Mouse (Mus musculus): ENCODE measurements around the gene Ankmy1. TPM values are rescaled to one million over a fixed set of nuclear protein-coding genes. Genes with fewer than 3 reads are reported as not detected.
A peak's percentile ranks its signal among the peaks of the same experiment; 100 is the strongest.

Ankmy1 gene
- polyA plus RNA-seq, 1 experiment = not detected

DNA sequence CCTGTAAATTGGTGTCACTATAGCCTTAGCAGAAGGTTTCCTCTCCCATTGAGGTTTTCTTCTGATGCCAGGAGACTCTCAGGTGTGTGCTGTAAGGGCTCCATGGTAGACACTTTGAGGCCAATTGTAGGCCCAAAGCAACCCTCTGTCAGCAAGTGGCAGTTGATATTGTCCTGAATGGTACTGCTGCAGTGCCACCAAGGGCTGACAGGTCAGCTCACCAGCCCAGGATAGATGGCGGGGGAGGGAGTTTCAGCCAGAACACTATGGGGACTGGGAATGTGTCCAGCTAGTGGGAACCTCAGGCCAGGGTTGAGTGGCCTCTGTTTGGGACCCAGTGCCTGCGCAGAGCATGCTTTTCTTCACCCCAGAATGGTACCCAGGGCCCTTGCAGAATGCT lies 50.3 kb downstream of the Ankmy1 start:
- TF ChIP-seq CTCF (IDR thresholded peaks at IDR 0.05; ENCODE audit: control insufficient read depth, insufficient read depth, low read length) (no peak), POLR2A (IDR thresholded peaks at IDR 0.05; ENCODE audit: borderline replicate concordance, control insufficient read depth, low read depth, low read length) (no peak)
- Histone ChIP-seq H3K27ac (ENCODE audit: control insufficient read depth, insufficient read depth, low read depth, low read length, poor library complexity) (no peak overlapping the region), H3K4me3 (replicated peaks; ENCODE audit: control insufficient read depth, low read depth, low read length) (no peak overlapping the region), H3K4me1 (ENCODE audit: control insufficient read depth, insufficient read depth, low read length) (no peaks in the 10 kb centered on the region)
- 92% methylated on average over 2 of the region's 2 CpGs for WGBS

DNA sequence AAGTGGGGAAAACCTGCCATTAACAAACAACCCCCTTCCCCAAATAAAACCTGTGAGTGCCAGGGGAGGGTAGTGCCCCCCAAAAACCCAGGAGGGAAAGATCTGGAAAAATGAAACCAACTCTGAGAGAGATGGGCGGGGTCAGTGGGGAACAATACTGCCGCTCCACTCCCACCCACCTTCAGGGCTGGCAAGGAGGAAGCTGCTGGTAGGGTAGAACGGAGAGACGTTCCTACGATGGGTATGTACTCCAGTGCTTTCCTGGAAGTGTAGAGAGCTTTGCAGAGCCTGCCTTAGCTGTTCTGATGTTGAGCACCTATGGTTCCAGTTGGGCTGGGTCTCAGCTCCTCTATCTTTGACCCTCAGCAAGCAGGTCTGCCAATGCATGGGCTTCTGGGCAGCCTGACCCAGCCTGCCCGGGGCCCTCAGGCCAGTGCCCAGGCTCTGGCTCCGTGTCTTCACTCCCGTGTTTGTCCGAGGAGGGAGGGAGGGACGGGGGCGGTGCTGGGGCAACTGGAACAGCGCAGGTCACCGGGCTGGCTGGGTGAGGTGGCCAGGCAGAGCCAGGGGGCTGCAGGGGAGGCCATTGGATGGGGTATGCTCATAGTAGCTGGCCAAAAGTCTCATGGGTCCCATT lies 52.6 kb downstream of the Ankmy1 start:
- Histone ChIP-seq H3K4me1 (ENCODE audit: control insufficient read depth, insufficient read depth, low read length) (peaks cover 1% of the 10 kb centered on the region; the same call in 1 of the 2 replicates), H3K4me3 (replicated peaks; ENCODE audit: control insufficient read depth, low read depth, low read length) (peak overlapping the region; percentile 26), H3K27ac (ENCODE audit: control insufficient read depth, insufficient read depth, low read depth, low read length, poor library complexity) (no peak overlapping the region)
- TF ChIP-seq POLR2A (IDR thresholded peaks at IDR 0.05; ENCODE audit: borderline replicate concordance, control insufficient read depth, low read depth, low read length) = no peak
- TF ChIP-seq CTCF (IDR thresholded peaks at IDR 0.05; ENCODE audit: control insufficient read depth, insufficient read depth, low read length) = no peak
- WGBS = 21% methylated on average over 13 of the region's 13 CpGs

DNA sequence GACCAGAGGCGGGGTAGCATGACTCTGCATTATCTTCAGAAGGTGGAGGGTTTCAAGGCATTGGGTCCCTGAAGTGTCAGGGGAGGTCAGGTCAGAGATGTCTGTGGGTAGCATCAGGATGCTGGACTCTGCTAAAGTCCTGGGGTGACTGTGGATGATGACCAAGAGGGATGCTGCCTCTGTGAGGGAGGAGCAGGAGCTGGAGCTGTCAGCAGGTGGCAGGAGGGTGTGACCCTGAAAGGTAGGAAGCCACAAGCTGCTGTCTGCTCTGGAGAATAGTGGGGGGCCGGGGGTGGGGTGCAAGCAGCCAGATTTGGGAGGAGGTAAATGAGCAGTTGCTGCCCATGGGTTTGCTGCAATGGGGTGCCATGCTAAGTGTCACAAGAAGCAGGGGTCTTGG lies 53.2 kb downstream of the Ankmy1 start:
- TF ChIP-seq POLR2A (IDR thresholded peaks at IDR 0.05; ENCODE audit: borderline replicate concordance, control insufficient read depth, low read depth, low read length) (no peak), CTCF (IDR thresholded peaks at IDR 0.05; ENCODE audit: control insufficient read depth, insufficient read depth, low read length) (peak; percentile 20; the same call in 1 of the 2 replicates)
- Histone ChIP-seq H3K27ac (ENCODE audit: control insufficient read depth, insufficient read depth, low read depth, low read length, poor library complexity) (no peak overlapping the region), H3K4me1 (ENCODE audit: control insufficient read depth, insufficient read depth, low read length) (peaks cover 1% of the 10 kb centered on the region; the same call in 1 of the 2 replicates), H3K4me3 (replicated peaks; ENCODE audit: control insufficient read depth, low read depth, low read length) (no peak overlapping the region)
- WGBS = 19% methylated on average over 2 of the region's 2 CpGs

DNA sequence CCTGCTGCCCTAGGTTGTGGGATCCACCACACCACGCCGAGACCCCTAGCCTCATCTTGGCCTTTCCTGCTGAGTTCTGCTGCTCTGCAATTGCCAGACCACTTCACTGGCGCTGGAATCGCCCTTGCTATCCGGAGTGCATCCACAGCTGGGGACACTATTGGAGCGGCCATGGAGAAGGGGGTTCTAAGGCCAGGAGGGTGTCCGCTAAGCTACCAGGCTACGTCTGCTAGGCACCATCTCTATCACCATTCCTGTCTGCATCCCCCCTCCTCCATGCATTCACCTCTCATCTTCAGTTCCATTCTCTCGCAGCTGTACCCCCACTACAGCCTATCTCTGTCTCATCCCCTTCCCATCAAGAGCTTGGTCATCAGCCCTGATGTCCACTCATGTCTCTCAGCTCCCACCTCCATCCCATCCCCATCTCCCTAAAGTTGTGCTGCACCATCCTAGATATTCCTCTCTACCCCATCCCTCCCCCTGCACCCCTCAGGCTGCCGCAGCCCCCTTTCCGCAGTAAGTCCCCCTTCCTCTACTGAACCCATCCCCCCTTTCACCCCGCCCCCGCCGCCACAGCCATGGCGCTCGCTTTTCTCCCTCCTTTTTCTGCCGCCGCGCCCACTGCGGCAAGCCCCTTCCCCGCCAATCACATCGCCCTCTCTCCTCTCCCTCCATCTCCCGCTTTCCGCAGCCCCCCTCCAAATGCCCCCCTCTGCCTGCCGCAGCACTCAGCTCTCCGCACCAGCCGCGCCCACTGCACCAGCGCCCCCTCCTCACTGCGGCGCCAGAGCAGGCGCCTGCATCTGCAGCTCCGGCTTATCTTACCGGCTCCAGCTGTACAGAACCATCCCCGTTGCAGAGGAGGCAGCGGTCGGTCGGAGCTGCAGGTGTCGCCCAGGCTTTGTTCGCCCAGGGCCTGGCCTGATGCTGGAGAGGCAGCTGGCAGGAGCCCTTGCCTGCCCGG lies 54.5 kb downstream of the Ankmy1 start:
- Histone ChIP-seq H3K27ac (ENCODE audit: control insufficient read depth, insufficient read depth, low read depth, low read length, poor library complexity) (no peak overlapping the region), H3K4me1 (ENCODE audit: control insufficient read depth, insufficient read depth, low read length) (peaks cover 1% of the 10 kb centered on the region; the same call in 1 of the 2 replicates), H3K4me3 (replicated peaks; ENCODE audit: control insufficient read depth, low read depth, low read length) (no peak overlapping the region)
- TF ChIP-seq CTCF (IDR thresholded peaks at IDR 0.05; ENCODE audit: control insufficient read depth, insufficient read depth, low read length) (no peak), POLR2A (IDR thresholded peaks at IDR 0.05; ENCODE audit: borderline replicate concordance, control insufficient read depth, low read depth, low read length) (no peak)
- 22% methylated on average over 41 of the region's 41 CpGs for WGBS

DNA sequence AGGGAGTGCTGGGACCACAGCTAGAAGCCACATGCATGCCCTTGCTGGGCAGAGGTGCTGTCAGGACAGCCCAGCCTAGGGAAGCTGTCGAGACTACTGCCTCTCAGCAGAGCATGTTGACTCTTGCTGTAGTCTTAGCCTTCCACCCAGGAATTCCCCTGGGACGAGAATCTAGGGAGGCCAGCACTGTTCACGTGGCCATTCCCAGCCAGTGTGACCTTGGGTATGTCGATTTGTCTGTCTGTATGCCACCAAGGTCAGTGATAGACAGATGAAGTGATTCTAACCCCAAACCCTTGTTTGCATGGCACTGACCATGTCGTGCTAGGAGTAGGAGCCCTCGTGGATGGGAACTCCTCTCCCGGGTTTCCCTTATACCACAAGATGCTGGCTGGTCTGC lies 56.8 kb downstream of the Ankmy1 start:
- no peak overlapping the region for H3K4me3 ChIP-seq (replicated peaks; ENCODE audit: control insufficient read depth, low read depth, low read length)
- peaks cover 1% of the 10 kb centered on the region; the same call in 1 of the 2 replicates for H3K4me1 ChIP-seq (ENCODE audit: control insufficient read depth, insufficient read depth, low read length)
- 72% methylated on average over 7 of the region's 7 CpGs for WGBS
- no peak overlapping the region for H3K27ac ChIP-seq (ENCODE audit: control insufficient read depth, insufficient read depth, low read depth, low read length, poor library complexity)
- TF ChIP-seq POLR2A (IDR thresholded peaks at IDR 0.05; ENCODE audit: borderline replicate concordance, control insufficient read depth, low read depth, low read length) (no peak), CTCF (IDR thresholded peaks at IDR 0.05; ENCODE audit: control insufficient read depth, insufficient read depth, low read length) (no peak)

DNA sequence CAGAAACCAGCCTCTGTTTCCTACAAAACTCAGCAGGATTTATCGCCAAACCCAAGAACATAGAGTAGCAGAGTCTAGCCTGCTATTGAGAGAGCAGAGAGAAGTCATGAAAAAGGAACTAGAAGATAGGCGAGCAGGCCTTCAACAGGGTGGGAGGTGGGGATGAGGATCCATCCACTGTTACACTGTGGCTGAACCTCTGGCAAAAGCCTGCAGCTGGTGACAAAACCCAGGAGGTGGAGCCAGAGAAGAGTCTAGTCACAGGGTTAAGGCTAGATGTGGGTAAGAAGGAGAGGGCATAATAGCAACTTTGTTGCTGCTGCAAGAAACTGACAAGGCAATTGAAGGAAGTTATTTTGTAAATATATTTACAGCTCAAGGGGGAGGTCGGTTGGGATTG lies 61.3 kb downstream of the Ankmy1 start:
- TF ChIP-seq CTCF (IDR thresholded peaks at IDR 0.05; ENCODE audit: control insufficient read depth, insufficient read depth, low read length) (no peak), POLR2A (IDR thresholded peaks at IDR 0.05; ENCODE audit: borderline replicate concordance, control insufficient read depth, low read depth, low read length) (no peak)
- no peak overlapping the region for H3K27ac ChIP-seq (ENCODE audit: control insufficient read depth, insufficient read depth, low read depth, low read length, poor library complexity)
- 29% methylated on average over 3 of the region's 3 CpGs for WGBS
- peaks cover 1% of the 10 kb centered on the region; the same call in 1 of the 2 replicates for H3K4me1 ChIP-seq (ENCODE audit: control insufficient read depth, insufficient read depth, low read length)
- H3K4me3 ChIP-seq (replicated peaks; ENCODE audit: control insufficient read depth, low read depth, low read length) = no peak overlapping the region

DNA sequence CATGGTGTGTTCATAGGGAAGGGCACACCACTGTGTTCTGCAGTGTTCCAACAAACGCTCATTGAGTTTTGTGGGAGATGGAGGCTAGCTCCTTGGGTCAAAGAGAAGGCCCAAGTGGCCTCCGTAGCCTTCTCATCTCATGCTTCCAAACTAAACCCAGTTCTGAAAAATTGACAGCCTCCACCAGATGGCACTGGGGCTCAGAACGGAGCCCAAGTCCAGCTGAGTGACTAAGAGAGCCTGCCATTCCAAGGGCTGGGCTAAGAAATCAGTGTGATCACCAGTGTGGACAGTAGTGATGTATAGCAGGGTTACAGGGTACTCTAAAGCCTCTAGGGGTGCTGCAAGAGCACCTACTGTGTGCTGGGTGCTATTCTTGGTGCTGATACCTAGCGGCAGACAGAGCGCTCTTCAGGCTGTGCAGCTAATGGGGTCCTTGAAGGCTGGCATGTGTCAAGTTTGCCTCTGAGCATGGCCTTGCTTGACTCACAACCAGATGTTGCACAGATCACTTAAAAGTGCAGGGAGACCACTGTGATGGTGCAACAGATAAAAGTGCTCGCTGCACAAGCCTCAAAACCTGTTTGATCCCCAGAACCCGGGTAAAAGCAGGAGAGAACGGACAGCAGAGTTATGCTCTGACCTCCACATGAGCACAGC lies 62.3 kb downstream of the Ankmy1 start:
- TF ChIP-seq CTCF (IDR thresholded peaks at IDR 0.05; ENCODE audit: control insufficient read depth, insufficient read depth, low read length) = no peak
- no peak for TF ChIP-seq POLR2A (IDR thresholded peaks at IDR 0.05; ENCODE audit: borderline replicate concordance, control insufficient read depth, low read depth, low read length)
- peaks cover 1% of the 10 kb centered on the region; the same call in 1 of the 2 replicates for H3K4me1 ChIP-seq (ENCODE audit: control insufficient read depth, insufficient read depth, low read length)
- WGBS = 73% methylated on average over 8 of the region's 8 CpGs
- H3K27ac ChIP-seq (ENCODE audit: control insufficient read depth, insufficient read depth, low read depth, low read length, poor library complexity) = no peak overlapping the region
- H3K4me3 ChIP-seq (replicated peaks; ENCODE audit: control insufficient read depth, low read depth, low read length) = no peak overlapping the region

DNA sequence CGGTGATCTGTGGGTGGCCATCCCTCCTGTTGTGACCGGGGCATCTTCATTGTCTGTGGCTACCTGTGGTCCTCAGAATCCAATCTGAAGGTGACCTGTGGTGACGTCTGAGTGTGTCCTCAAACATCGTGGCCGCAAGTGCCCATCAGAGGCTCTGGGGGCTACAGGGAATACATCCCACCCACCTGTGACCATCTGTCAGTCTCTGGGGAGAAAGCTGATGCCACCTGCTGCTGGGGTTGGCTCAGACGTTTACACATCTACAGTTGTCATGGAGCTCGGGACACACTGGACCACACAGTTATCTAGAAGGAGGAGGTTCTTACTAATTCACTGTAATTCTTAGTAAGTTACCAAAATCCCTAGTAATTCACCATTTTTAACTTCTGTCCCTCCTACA lies 63.5 kb downstream of the Ankmy1 start:
- WGBS = 80% methylated on average over 7 of the region's 7 CpGs
- TF ChIP-seq CTCF (IDR thresholded peaks at IDR 0.05; ENCODE audit: control insufficient read depth, insufficient read depth, low read length) (no peak), POLR2A (IDR thresholded peaks at IDR 0.05; ENCODE audit: borderline replicate concordance, control insufficient read depth, low read depth, low read length) (no peak)
- Histone ChIP-seq H3K4me3 (replicated peaks; ENCODE audit: control insufficient read depth, low read depth, low read length) (no peak overlapping the region), H3K4me1 (ENCODE audit: control insufficient read depth, insufficient read depth, low read length) (no peaks in the 10 kb centered on the region; the same call in 1 of the 2 replicates), H3K27ac (ENCODE audit: control insufficient read depth, insufficient read depth, low read depth, low read length, poor library complexity) (no peak overlapping the region)

All from bone marrow, adult 2 months (tissue).